In the genomic region with DNA sequence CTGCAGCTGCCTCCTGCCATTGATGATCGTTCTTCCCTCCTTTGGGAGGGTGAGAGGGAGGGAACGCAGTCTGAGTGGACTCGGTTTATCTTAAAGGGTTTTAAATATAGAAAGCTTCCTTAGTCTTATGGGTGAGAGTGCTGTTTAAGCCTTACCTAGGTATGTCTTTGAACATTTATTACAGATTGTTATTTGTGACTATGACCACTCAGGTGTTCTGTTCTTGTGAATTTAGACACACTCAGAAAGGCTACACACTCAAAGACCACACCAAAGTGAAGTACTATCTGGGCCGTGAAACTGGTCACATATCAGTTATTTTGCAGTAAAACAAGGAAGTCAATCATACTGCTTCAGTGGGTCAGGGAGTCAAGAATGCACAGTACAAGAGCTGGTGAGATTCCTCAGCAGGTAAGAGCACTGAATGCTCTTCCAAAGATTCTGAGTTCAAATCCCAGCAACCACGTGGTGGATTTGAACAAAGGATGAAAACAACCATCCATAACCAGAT, we compare ENCODE assay signal across 8 mouse cellular contexts. TPM values are rescaled to one million over a fixed set of nuclear protein-coding genes. Genes with fewer than 3 reads are reported as not detected.
A peak's percentile ranks its signal among the peaks of the same experiment; 100 is the strongest.
DNase-seq lines count a peak whose midpoint lies in the region; ATAC-seq and TF ChIP-seq lines count a peak whose summit lies in the region.

No protein-coding gene starts in this region.

- H3K4me2 ChIP-seq in embryonic facial prominence, embryonic 12.5 days (replicated peaks), result no peak overlapping the region
- peak overlapping the region; percentile 31; the same call in 1 of the 2 replicates for H3K4me2 ChIP-seq in heart, embryonic 14.5 days (ENCODE audit: low read length)
- 0 out of 2 replicates have a peak overlapping the region, but pooled peaks have one; percentile 5 for H3K4me2 ChIP-seq in neural tube, embryonic 15.5 days

- in situ Hi-C loops in Patski (cut with MboI; ENCODE audit: low pct_unique_long_range_greater_than_20kb), result no loop called here

- CTCF ChIA-PET in Patski (lab: Charles Lee), result no interaction called here

- TF ChIP-seq CTCF in Patski (IDR thresholded peaks at IDR 0.05), result no peak
- no peak for TF ChIP-seq CTCF in lung, adult 2 months (IDR thresholded peaks at IDR 0.05; ENCODE audit: insufficient read depth, low read length)

- H3K4me1 ChIP-seq in embryonic facial prominence, embryonic 12.5 days, result no peaks in the 10 kb centered on the region
- peaks cover 0 to 5% of the 10 kb centered on the region in 2 experiments; a peak in 2 of 4 replicates for H3K4me1 ChIP-seq in heart, embryonic 14.5 days (ENCODE audit: control insufficient read depth in 2 of 2, insufficient read depth in 2 of 2, low read length in 2 of 2)
- H3K4me1 ChIP-seq in lung, adult 2 months (ENCODE audit: control insufficient read depth, insufficient read depth, low read length), result peaks cover 2% of the 10 kb centered on the region; the same call in 1 of the 2 replicates
- H3K4me1 ChIP-seq in neural tube, embryonic 15.5 days, result peaks cover 18% of the 10 kb centered on the region

- POLR2A ChIA-PET in Patski (lab: Charles Lee), result interaction anchor here (1.0 to 1.4 kb wide), 2 partner anchors 17 to 75 kb away, joined by 4 to 5 read pairs; no protein-coding TSS in a partner anchor

- no peaks in the 10 kb centered on the region for H3K9me3 ChIP-seq in embryonic facial prominence, embryonic 12.5 days
- no peaks in the 10 kb centered on the region for H3K9me3 ChIP-seq in heart, embryonic 14.5 days (ENCODE audit: control insufficient read depth, low read length)
- no peaks in the 10 kb centered on the region for H3K9me3 ChIP-seq in neural tube, embryonic 15.5 days (replicated peaks)

- TF ChIP-seq POLR2A in lung, adult 2 months (IDR thresholded peaks at IDR 0.05; ENCODE audit: borderline replicate concordance, extremely low read depth, low read depth, low read length), result no peak

- 2% methylated on average over 4 of the region's 5 CpGs for WGBS in embryonic facial prominence, embryonic 12.5 days
- 0% methylated on average over 4 of the region's 5 CpGs for WGBS in heart, embryonic 14.5 days
- under 1% methylated on average over 5 of the region's 5 CpGs for WGBS in lung, adult 2 months
- WGBS in neural tube, embryonic 15.5 days, result 1% methylated on average over 5 of the region's 5 CpGs

- no peaks in the 10 kb centered on the region for H3K36me3 ChIP-seq in embryonic facial prominence, embryonic 12.5 days
- no peaks in the 10 kb centered on the region for H3K36me3 ChIP-seq in heart, embryonic 14.5 days (ENCODE audit: control insufficient read depth, insufficient read depth, low read length)
- no peaks in the 10 kb centered on the region for H3K36me3 ChIP-seq in neural tube, embryonic 15.5 days

- no peak overlapping the region for H3K4me3 ChIP-seq in embryonic facial prominence, embryonic 12.5 days
- H3K4me3 ChIP-seq in heart, embryonic 14.5 days (ENCODE audit: control insufficient read depth in 1 of 2, insufficient read depth in 1 of 2, low read depth in 1 of 2, low read length in 2 of 2), result no peak overlapping the region
- H3K4me3 ChIP-seq in lung, adult 2 months (replicated peaks; ENCODE audit: extremely low read depth, low read depth, low read length), result peak overlapping the region; percentile 33
- no peak overlapping the region for H3K4me3 ChIP-seq in neural tube, embryonic 15.5 days (replicated peaks)

- ATAC-seq in Patski, result peak; percentile 42
- peak; percentile 91 for ATAC-seq in embryonic facial prominence, embryonic 12.5 days (ENCODE audit: insufficient number of reproducible peaks, insufficient read depth, low FRiP score, low TSS enrichment)
- peak; percentile 76 for ATAC-seq in heart, embryonic 14.5 days (ENCODE audit: insufficient number of reproducible peaks, insufficient read depth, low FRiP score, low read depth)
- peak; percentile 15; the same call in 1 of the 2 replicates for ATAC-seq in neural tube, embryonic 15.5 days (ENCODE audit: low FRiP score)

- H3K27ac ChIP-seq in embryonic facial prominence, embryonic 12.5 days, result peak overlapping the region; percentile 75; the same call in 1 of the 2 replicates
- H3K27ac ChIP-seq in heart, embryonic 14.5 days (replicated peaks in 1 of 2; ENCODE audit: control insufficient read depth in 1 of 2, insufficient read depth in 1 of 2, low read depth in 2 of 2, low read length in 2 of 2), result peak overlapping the region; percentile 23 to 79
- H3K27ac ChIP-seq in neural tube, embryonic 15.5 days (replicated peaks), result peak overlapping the region; percentile 80

- no peak overlapping the region for H3K9ac ChIP-seq in embryonic facial prominence, embryonic 12.5 days
- peak overlapping the region; percentile 38; the same call in 1 of the 2 replicates for H3K9ac ChIP-seq in heart, embryonic 14.5 days (ENCODE audit: low read length)
- H3K9ac ChIP-seq in neural tube, embryonic 15.5 days (replicated peaks), result no peak overlapping the region

- H3K27me3 ChIP-seq in Patski, result no peaks in the 10 kb centered on the region
- H3K27me3 ChIP-seq in embryonic facial prominence, embryonic 12.5 days, result no peaks in the 10 kb centered on the region
- H3K27me3 ChIP-seq in heart, embryonic 14.5 days (ENCODE audit: control insufficient read depth, insufficient read depth, low read length), result no peaks in the 10 kb centered on the region
- H3K27me3 ChIP-seq in neural tube, embryonic 15.5 days (replicated peaks), result no peaks in the 10 kb centered on the region

- DNase-seq in B cell, adult 2 months, result peak; percentile 82 to 83
- no peak for DNase-seq in Patski (ENCODE audit: low read depth, low spot score)
- DNase-seq in kidney, postnatal 36 days, result peak; percentile 53 to 63
- no peak for DNase-seq in lung, adult 2 months
- DNase-seq in thymus, postnatal 25 days, result peak; percentile 64

RNA-seq across cellular contexts. Expression of a gene that starts 38.6 kb away (rescaled TPM):
- 0.24 TPM for polyA plus RNA-seq in Patski (2021)
- 0.64 and 0.99 TPM in 2 replicates for polyA plus RNA-seq in embryonic facial prominence, embryonic 12.5 days (2016; fragmentation: Nextera tagmentation; extraction: Ambion mirVana)
- polyA plus RNA-seq in heart, embryonic 14.5 days (2014; fragmentation: Nextera tagmentation; extraction: Ambion mirVana), result 0.28 and 0.38 TPM in 2 replicates
- 0.39 and 0.45 TPM in 2 replicates for polyA plus RNA-seq in lung, adult 2 months (2012; rRNA removed)
- 0.86 and 0.92 TPM in 2 replicates for polyA plus RNA-seq in neural tube, embryonic 15.5 days (2015; fragmentation: Nextera tagmentation; extraction: Ambion mirVana)

RNA-seq across cellular contexts. Expression of a gene that starts 38.7 kb away (rescaled TPM):
- 7.6 TPM for polyA plus RNA-seq in Patski (2021)
- polyA plus RNA-seq in embryonic facial prominence, embryonic 12.5 days (2016; fragmentation: Nextera tagmentation; extraction: Ambion mirVana), result 10.6 TPM in 2 replicates
- 10.0 and 11.7 TPM in 2 replicates for polyA plus RNA-seq in heart, embryonic 14.5 days (2014; fragmentation: Nextera tagmentation; extraction: Ambion mirVana)
- 0.36 and 0.44 TPM in 2 replicates for polyA plus RNA-seq in lung, adult 2 months (2012; rRNA removed)
- 4.0 and 5.7 TPM in 2 replicates for polyA plus RNA-seq in neural tube, embryonic 15.5 days (2015; fragmentation: Nextera tagmentation; extraction: Ambion mirVana)

Comparison
In these comparisons a context has a peak if more than half of its experiments do, and no peak if none do; other contexts are left out.
1. DNase-seq: peak in B cell, adult 2 months (2 of 2), kidney, postnatal 36 days (2 of 2) and thymus, postnatal 25 days (single experiment); none in Patski (single experiment) and lung, adult 2 months (single experiment).
2. ATAC-seq: peak in every context shown above with its lines; median percentile 91 in embryonic facial prominence, embryonic 12.5 days; 76 in heart, embryonic 14.5 days; 42 in Patski; 15 in neural tube, embryonic 15.5 days.
3. Peak in every context shown above with its lines, with median percentiles within 50 percentile points of each other: H3K27ac ChIP-seq.